Mouse (Mus musculus) adrenal gland, postnatal 36 days (tissue): ENCODE measurements around the gene Zfp91. TPM values are rescaled to one million over a fixed set of nuclear protein-coding genes. Genes with fewer than 3 reads are reported as not detected.
"Not testable (repeated sequence)": the region's sequence is repeated elsewhere in the genome, so short reads cannot be mapped to it uniquely, and the experiment has no call there.

Source experiments
- DNase-seq, 2 experiments: peaks; one replicate each; pipeline ENCODE4 v3.0.0; 2021; ENCODE audit warnings: mixed read lengths in 1 of 2
- total RNA-seq, 2 experiments: library from RNA; stranded (reverse); gene quantifications; 2 replicates each; pipeline ENCODE4 v1.2.3; 2021

Gene Zfp91
- total RNA-seq, 2 experiments from 2014 or later, result 72.7 to 88.4 TPM

DNA sequence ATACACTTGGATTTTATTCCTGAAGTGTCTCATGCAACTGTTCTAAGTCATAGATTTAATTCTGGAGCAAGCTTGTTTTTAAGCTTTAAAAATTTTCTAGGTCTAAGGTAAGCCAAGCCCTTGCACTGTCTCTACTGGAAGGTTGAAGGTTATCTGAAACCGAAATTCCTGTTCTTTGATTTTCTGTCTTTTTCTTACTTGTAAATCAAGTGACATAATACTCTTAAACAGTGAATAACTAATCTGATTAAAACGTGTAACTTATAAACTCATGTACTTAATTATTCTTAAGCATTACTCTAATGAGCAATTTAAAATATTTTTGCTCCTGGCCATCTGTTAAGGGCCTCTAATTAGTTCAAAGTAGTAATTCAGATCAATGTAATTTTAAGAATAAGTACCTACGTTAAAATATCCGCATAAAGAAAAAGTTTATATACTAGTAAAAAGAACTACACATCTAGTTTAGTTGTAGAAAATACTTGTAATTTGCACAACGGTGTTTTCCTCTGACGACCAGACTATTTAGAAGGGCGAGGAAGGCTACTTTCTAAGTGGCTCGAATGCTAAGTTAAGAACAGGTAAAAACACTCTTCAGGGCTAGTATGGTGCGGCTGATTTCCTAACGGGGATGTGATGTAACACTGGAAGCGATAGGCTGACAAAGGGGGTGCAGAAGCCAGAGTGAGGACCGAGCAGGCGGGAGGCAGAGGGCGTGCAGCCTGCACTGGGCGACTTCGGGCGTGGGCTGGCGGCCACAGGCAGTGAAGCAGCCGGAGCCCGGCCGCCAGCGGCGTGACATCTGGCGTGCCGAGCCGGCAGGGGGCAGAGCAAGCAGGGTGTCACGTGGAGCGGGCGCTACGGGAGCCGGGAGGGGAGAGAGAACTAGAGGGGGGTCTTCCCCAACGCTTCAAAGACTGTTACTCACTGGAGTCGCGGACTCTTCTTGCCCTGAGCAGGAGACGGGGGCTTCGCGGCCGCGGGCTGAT, 1.6 kb downstream of the Zfp91 start:
- DNase-seq, result peak; percentile 97 to 98

GRCm38 (mm10) chr19:12792374-12792773, 3.6 kb downstream of the Zfp91 start:
- DNase-seq, result no peak

DNA sequence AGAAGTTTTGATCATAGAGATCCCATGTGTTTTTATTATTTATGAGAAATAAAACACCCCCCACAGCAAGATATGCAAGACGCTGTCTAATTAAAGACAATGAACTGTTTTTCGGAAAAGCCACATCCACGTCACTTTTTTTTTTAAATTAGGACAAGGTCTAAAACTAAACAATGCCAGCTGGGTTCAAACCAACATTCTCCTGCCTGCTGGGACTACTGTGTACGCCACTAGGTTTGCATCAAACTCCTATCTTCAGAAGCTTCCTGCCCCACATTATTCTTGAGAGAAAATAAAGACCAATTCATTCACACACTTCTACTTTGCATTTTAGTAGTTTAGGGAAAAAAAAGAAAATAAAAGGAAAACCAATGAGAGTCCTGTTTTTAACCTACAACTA, 8.2 kb downstream of the Zfp91 start:
- peak in 1 of 2 experiments; percentile 16 for DNase-seq

DNA sequence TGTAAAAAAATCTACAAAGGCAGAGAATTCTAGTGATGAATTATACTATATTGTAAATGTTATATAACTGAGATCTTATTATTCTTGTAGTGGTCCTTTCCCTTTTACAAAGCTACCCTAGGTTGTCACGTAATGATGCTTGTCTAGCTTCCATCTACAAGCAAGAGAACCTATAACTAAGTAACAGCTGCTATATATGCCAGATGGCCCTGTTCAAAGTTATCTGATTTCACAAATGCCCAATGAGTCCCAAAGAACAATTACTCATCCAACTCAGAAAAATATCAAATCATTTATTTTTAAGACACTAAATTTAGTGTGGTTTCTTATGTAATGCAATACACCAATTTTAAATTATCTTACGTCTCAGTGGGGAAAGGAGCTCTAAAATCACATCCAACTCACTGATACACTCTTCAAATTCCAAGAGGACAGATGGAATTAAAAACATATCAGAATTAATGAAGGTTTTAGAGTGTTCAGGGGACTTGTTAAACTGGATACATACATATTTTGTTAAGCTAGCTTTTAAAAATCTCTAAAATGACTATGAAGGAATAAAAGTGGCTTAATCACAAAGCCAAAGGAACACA, 9.0 kb downstream of the Zfp91 start:
- DNase-seq, result no peak

- no peak for DNase-seq
Measured at GRCm38 (mm10) chr19:12780437-12780836, 15.5 kb downstream of the Zfp91 start.

DNA sequence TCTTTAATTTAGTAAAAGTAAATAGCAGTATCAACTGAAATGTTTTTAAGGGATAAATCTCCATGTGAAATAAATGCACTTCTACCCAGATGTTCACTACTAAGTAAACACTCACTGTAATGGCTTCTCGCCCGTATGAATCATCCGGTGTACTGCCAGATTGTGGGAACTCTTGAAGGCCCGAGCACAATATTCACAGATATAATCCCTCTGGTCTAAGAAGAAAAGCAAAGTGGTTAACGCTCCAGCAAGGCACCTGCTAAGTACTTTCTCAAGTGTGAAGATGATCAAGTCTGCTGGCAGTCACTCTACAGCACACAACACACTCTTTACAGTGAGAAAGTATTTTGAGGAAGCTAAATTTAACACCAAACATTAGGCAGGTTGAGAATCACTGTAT, 25.0 kb downstream of the Zfp91 start:
- peak; percentile 39 to 42 for DNase-seq

DNA sequence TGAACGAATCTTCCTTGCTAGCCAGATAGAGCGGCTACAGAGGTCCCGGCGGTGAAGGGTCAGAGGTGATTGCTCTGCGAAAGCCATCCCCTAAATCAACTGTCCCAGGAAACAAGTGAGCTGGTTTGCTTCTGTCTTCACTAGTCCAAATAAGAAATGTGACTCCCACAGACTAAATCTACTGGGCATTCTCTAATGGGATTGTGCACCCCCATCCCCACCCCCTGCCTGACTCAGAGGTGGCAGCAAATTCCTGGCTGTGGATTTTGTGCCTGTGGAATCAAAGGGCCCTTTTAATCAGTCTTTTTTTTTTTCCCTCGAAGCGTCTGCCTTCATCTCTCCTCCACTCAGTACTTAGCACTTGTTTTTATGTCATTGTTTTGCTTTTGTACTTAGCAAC, 30.6 kb downstream of the Zfp91 start, which contains the start of gene Cntf:
Gene Cntf, minus strand, starts transcription at position 325 of the 400 bp plus-strand sequence.
- no peak for DNase-seq

- DNase-seq, result peak; percentile 6 to 17
Measured at GRCm38 (mm10) chr19:12762212-12763130, 33.5 kb downstream of the Zfp91 start.

DNA sequence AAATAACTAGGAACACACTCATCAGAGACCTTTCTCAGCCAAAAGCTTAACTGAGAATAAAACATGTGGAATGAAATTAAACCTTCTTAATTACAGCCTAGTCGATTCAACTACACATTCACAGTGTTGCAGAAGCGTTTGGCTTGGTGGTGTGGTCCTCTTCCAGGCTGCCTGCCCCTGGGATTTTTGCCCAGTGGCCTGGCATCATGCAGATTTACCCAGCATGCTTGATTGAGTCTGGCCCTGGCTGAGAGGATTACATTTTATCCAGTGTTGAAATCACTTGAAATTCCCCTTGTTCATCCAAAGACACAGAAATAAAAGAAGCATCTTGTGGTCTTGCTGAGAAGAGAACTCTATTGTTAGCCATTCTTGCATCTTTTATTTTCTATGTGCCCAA, 36.3 kb downstream of the Zfp91 start:
- DNase-seq, result peak; percentile 63 to 76

- DNase-seq, result no peak
Measured at GRCm38 (mm10) chr19:12758936-12759478, 36.9 kb downstream of the Zfp91 start.

DNA sequence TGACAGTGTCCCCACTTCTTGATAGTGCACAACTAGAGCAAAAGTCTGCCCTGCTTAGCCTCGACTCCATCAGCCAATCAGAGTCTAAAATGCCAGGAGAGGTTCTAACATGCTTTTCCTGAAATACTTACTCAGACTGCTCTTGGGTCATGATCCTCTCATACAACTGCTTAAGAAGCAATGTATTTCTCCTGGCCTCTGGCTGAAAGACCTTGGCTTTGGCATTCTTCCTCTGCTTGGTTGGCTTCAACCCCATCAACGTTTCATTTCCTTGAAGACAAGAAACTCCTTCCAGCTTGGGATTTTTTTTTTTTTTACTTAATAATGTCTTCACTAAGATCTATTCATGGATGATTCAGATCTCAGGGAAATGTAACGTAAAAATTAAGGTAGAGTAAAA, 39.6 kb downstream of the Zfp91 start:
- DNase-seq, result no peak

DNA sequence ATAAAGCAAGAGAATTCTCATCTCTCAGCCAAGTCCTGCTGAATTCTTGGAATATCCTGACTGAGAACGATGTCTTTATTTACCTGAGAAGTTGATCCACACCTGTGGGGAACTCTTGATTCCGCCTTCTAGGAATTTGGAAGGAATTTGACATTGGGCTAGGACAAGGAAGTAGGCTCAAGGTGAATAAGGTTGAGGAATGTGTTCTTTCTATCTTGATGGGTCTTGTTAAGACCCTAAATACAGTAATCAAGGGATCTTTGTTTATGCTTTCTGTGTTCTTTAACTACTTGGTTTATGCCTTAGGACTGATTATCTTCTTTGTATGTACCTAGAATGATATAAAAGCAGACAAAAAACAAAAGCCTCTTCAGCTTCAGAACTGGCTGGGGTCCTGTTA, 64.0 kb downstream of the Zfp91 start:
- no peak for DNase-seq

GRCm38 (mm10) chr19:12731036-12731435, 64.9 kb downstream of the Zfp91 start:
- no peak for DNase-seq

DNA sequence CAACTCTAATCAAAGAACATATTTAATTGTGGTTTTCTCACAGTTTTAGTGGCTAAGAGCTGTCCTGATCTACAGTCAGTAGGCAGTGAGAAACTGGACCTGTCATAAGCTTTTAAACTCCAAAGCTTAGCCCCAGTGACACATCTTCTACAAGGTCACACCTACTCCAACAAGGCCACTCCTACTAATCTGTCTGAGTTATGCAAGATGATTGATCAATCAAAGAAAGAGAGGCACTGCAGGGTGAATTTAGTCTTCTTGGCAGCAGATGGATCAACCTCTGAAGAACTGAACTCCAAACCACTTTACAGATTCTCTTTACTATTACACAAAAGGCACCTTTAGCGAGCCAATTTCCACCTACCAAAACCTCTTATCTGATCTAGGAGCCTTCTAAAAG, 70.1 kb downstream of the Zfp91 start:
- DNase-seq, result no peak

- DNase-seq, result peak; percentile 72 to 81
Measured at GRCm38 (mm10) chr19:12722308-12722707, 73.6 kb downstream of the Zfp91 start.

GRCm38 (mm10) chr19:12721596-12721995, 74.3 kb downstream of the Zfp91 start:
- DNase-seq, result not testable (repeated sequence)

DNA sequence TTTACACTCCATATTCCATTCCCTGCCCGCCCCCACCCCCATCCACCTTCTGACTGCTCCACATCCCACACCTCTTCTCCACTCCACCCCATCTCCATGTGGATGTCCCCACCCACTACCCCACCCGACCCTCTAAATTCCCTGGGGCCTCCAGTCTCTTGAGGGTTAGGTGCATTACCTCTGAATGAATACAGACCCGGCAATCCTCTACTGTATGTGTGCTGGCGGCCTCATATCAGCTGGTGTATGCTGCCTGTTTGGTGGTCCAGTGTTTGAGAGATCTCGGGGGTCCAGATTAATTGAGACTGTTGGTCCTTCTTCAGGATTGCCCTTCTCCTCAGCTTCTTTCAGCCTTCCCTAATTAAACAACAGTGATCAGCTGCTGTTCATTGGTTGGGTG, 75.0 kb downstream of the Zfp91 start:
- DNase-seq, result not testable (repeated sequence)

DNA sequence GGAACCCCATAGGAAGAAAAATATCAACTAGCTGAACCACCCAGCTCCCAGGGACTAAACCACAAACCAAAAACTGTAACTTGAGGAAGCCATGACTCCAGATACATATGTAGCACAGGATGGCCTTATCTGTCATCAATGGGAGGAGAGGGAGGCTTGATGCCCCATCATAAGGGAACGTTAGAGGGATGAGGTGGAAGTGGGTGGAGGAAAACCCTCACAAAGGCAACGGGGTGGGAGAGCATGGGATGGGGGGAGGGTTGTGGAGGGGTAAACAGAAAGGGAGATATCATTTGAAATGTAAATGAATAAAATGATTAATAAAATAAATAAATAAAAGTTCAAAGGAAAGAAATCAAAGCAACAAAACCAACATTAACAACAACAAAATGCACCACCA, 75.5 kb downstream of the Zfp91 start:
- DNase-seq, result no peak

DNA sequence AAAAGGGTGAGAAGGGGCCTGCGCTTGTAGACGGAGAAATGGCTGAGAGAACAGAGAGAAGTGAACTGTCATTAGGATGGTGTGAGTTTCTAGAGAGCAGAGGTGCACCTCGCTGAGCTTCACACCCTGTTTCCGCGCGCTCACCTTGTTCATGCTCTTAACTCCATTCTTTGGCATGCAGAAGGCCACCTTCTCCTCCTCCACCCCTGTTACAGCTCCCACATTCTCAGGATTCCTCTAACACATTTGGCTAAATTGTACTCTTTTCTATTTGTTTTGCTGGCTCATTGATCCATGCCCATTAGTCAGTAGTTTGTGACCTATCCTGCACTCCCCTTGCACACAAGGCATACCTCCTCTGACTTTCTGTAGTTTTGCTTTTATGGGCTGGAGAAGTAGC, 76.7 kb downstream of the Zfp91 start:
- no peak for DNase-seq
